Mouse (Mus musculus): Measurements from ENCODE around the gene Gm5134. TPM values are rescaled to one million over a fixed set of nuclear protein-coding genes. Genes with fewer than 3 reads are reported as not detected.
"Not testable (repeated sequence)": the region's sequence is repeated elsewhere in the genome, so short reads cannot be mapped to it uniquely, and the experiment has no call there.

Gm5134 gene
- polyA plus RNA-seq, 1 experiment from 2014 or later = not detected

DNA sequence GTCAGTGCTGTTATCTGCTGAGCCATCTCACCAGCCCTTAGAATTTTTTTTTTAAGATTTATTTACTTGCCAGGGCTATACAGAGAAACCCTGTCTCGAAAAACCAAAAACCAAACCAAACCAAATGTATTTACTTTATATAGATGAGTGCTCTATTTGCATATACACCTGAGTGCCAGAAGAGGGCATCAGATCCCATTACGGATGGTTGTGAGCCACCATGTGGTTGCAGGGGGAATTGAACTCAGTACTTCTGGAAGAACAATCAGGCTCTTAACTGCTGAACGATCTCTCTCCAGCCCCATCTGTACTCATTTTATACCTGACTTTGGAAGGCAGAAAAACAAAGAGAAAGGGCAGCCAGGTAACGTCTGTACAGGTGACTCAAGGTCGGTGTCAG is 20.9 kb downstream of the Gm5134 start:
- ATAC-seq (replicated peaks; ENCODE audit: low FRiP score) = no peak
- Histone ChIP-seq H3K36me3 (ENCODE audit: control insufficient read depth, insufficient read depth, low read length) (no peaks in the 10 kb centered on the region), H3K9me3 (ENCODE audit: control insufficient read depth, low read length) (no peaks in the 10 kb centered on the region), H3K27ac (ENCODE audit: low read depth, low read length) (no peak overlapping the region), H3K4me3 (ENCODE audit: low read depth, low read length) (no peak overlapping the region), H3K9ac (ENCODE audit: low read length) (no peak overlapping the region), H3K4me2 (ENCODE audit: low read depth, low read length, severe bottlenecking) (no peak overlapping the region), H3K27me3 (ENCODE audit: control insufficient read depth, insufficient read depth, low read length) (no peaks in the 10 kb centered on the region), H3K4me1 (replicated peaks; ENCODE audit: control insufficient read depth, insufficient read depth, low read length) (no peaks in the 10 kb centered on the region)
- WGBS = 77% methylated on average over 5 of the region's 5 CpGs
- DNase-seq (ENCODE audit: low spot score) = no peak

DNA sequence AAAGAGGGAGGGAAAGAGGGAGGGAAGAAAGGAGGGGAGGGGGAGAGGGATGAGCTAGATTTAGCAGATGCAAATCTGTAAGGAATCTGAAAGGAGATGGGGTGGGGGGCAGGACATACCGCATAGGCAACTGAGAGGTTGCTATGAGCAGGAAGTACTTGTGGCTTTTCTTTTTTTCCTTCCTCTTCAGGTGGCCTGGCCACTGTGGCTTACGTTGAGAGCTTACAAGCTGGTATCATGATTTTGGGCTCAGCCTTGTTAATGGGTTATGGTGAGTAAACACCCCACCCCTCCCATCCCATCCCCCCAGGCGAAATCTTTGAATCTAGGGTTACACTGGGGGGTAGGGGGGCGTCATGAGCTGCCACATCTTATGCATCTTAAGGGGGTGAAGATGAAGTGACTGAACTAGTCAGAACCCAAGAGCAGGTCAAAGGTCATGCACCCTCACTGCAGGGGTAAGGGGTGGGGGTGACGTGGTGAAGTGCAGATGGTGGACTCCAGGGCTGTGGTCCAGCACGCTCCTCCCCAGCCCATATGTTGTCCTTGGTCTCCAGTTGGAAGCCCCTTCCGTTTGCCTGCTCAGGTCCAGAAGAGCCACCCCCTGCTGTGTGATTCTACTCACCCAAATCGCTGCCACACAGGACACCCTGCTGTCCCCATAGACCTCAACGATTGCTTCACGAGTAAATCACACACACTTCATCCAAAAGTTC is 24.0 kb downstream of the Gm5134 start:
- Histone ChIP-seq H3K4me3 (ENCODE audit: low read depth, low read length) (no peak overlapping the region), H3K4me1 (replicated peaks; ENCODE audit: control insufficient read depth, insufficient read depth, low read length) (no peaks in the 10 kb centered on the region), H3K9me3 (ENCODE audit: control insufficient read depth, low read length) (no peaks in the 10 kb centered on the region), H3K4me2 (ENCODE audit: low read depth, low read length, severe bottlenecking) (no peak overlapping the region), H3K27ac (ENCODE audit: low read depth, low read length) (no peak overlapping the region), H3K36me3 (ENCODE audit: control insufficient read depth, insufficient read depth, low read length) (no peaks in the 10 kb centered on the region), H3K27me3 (ENCODE audit: control insufficient read depth, insufficient read depth, low read length) (no peaks in the 10 kb centered on the region), H3K9ac (ENCODE audit: low read length) (no peak overlapping the region)
- 49% methylated on average over 10 of the region's 10 CpGs for WGBS
- ATAC-seq (replicated peaks; ENCODE audit: low FRiP score) (no peak), DNase-seq (ENCODE audit: low spot score) (no peak)

DNA sequence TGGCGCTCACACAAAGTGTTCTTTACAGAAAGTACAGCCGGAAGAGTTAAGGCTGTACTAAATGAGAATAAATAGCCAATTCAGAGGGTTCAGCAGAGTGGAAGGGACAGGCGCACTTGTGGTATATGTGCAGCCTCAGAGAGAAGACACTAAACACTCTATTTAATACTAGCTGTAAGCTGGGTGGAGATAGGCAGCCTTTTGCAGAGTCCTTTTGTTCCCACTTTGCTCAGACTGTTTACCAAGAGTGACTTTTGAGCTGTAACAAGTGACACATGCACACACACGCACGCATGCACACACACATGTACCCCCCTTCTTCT is 24.5 kb downstream of the Gm5134 start:
- ATAC-seq (replicated peaks; ENCODE audit: low FRiP score) = no peak
- DNase-seq (ENCODE audit: low spot score) = no peak
- H3K4me3 ChIP-seq (ENCODE audit: low read depth, low read length) = no peak overlapping the region
- 77% methylated on average over 5 of the region's 5 CpGs for WGBS
- H3K4me1 ChIP-seq (replicated peaks; ENCODE audit: control insufficient read depth, insufficient read depth, low read length) = no peaks in the 10 kb centered on the region
- no peak overlapping the region for H3K9ac ChIP-seq (ENCODE audit: low read length)
- H3K27ac ChIP-seq (ENCODE audit: low read depth, low read length) = no peak overlapping the region
- no peaks in the 10 kb centered on the region for H3K9me3 ChIP-seq (ENCODE audit: control insufficient read depth, low read length)
- no peak overlapping the region for H3K4me2 ChIP-seq (ENCODE audit: low read depth, low read length, severe bottlenecking)
- H3K27me3 ChIP-seq (ENCODE audit: control insufficient read depth, insufficient read depth, low read length) = no peaks in the 10 kb centered on the region
- no peaks in the 10 kb centered on the region for H3K36me3 ChIP-seq (ENCODE audit: control insufficient read depth, insufficient read depth, low read length)

DNA sequence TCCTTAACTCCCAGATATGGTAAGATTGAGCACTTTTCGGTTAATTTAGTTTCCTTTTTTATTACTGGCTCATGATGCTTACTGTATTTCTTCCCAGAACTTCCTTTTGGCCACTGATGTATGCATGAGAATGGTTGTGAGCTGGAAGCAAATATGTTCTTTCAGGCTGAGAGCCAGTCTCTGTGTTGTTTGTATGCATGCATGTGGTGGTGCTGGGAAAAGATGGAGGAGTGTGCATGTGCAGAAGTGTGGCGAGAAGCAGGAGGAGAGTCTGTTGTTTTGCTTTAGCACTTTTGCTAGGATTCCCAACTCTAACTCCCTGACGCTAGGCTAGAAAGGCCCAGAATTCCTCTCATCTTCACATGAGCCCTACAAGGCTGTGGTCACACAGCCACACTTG is 25.1 kb downstream of the Gm5134 start:
- Histone ChIP-seq H3K9ac (ENCODE audit: low read length) (no peak overlapping the region), H3K9me3 (ENCODE audit: control insufficient read depth, low read length) (no peaks in the 10 kb centered on the region), H3K27ac (ENCODE audit: low read depth, low read length) (no peak overlapping the region), H3K4me2 (ENCODE audit: low read depth, low read length, severe bottlenecking) (no peak overlapping the region), H3K4me1 (replicated peaks; ENCODE audit: control insufficient read depth, insufficient read depth, low read length) (no peaks in the 10 kb centered on the region), H3K27me3 (ENCODE audit: control insufficient read depth, insufficient read depth, low read length) (no peaks in the 10 kb centered on the region), H3K4me3 (ENCODE audit: low read depth, low read length) (no peak overlapping the region), H3K36me3 (ENCODE audit: control insufficient read depth, insufficient read depth, low read length) (no peaks in the 10 kb centered on the region)
- DNase-seq (ENCODE audit: low spot score) (no peak), ATAC-seq (replicated peaks; ENCODE audit: low FRiP score) (no peak)
- WGBS = 89% methylated on average over 3 of the region's 3 CpGs

DNA sequence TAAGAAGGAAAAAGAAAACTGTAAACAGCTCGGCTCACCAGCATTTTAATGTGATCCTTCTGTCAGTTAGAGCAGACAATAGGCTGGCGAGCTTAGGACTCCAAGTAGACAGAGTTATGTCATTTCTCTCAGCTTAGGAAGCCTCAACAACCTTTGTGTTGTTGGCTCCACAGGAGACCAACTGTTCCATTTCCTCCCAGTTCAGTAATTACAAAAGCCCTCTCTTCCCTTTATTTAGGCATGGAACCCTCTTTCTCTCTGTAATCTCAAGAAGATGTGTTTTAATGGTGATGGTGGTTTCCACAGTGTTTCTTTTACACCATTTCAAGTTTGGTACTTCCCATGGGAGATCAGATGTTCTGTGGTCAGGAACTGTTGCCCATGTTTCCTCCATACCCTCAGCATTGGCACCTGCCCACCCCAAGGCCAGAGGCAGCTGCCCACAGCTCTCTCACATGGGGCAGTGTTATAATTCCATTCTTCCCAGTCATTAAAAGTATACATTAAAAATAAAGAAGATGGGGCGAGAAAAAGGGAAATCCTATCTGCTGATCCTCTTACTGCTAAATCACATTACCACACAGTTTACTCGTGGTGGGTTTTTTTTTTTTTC is 36.2 kb downstream of the Gm5134 start:
- no peak overlapping the region for H3K4me2 ChIP-seq (ENCODE audit: low read depth, low read length, severe bottlenecking)
- no peak overlapping the region for H3K27ac ChIP-seq (ENCODE audit: low read depth, low read length)
- H3K36me3 ChIP-seq (ENCODE audit: control insufficient read depth, insufficient read depth, low read length) = no peaks in the 10 kb centered on the region
- no peak overlapping the region for H3K9ac ChIP-seq (ENCODE audit: low read length)
- no peaks in the 10 kb centered on the region for H3K4me1 ChIP-seq (replicated peaks; ENCODE audit: control insufficient read depth, insufficient read depth, low read length)
- no peak for ATAC-seq (replicated peaks; ENCODE audit: low FRiP score)
- no peaks in the 10 kb centered on the region for H3K27me3 ChIP-seq (ENCODE audit: control insufficient read depth, insufficient read depth, low read length)
- no peaks in the 10 kb centered on the region for H3K9me3 ChIP-seq (ENCODE audit: control insufficient read depth, low read length)
- no peak for DNase-seq (ENCODE audit: low spot score)
- WGBS = 66% methylated on average over 4 of the region's 4 CpGs
- H3K4me3 ChIP-seq (ENCODE audit: low read depth, low read length) = no peak overlapping the region

DNA sequence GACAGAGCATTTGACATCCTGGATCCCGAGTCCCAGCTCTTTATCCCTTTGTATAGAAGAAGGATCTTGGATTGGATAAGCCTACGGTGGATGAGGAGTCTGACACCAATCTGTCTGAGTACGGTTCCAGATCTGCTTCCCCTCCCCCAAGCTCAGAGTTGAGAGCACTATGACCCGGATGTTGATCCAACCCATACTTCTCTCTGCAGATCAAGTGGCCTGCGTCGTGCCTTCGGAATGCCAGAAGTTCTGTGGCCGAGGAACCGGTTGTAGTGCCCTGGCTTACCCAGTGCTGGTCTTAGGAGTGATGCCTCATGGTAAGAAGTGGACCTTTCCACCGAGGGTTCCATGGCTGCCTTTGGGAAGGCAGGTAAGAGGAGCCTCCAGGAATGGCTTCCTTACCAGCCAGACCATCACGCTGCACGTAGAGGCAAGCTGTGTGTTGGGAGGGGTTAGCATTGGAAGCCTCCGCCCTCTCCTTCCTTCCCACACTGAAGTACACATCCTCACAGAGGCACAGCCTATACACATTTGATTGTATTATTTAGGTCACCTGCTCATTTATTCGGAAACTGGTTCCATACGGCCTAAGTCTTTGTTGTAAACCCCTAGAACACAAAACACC is 39.4 kb downstream of the Gm5134 start:
- WGBS = 93% methylated on average over 15 of the region's 15 CpGs
- Histone ChIP-seq H3K27ac (ENCODE audit: low read depth, low read length) (no peak overlapping the region), H3K4me1 (replicated peaks; ENCODE audit: control insufficient read depth, insufficient read depth, low read length) (no peaks in the 10 kb centered on the region), H3K9ac (ENCODE audit: low read length) (no peak overlapping the region), H3K36me3 (ENCODE audit: control insufficient read depth, insufficient read depth, low read length) (no peaks in the 10 kb centered on the region), H3K27me3 (ENCODE audit: control insufficient read depth, insufficient read depth, low read length) (no peaks in the 10 kb centered on the region), H3K4me3 (ENCODE audit: low read depth, low read length) (no peak overlapping the region), H3K4me2 (ENCODE audit: low read depth, low read length, severe bottlenecking) (no peak overlapping the region), H3K9me3 (ENCODE audit: control insufficient read depth, low read length) (no peaks in the 10 kb centered on the region)
- ATAC-seq (replicated peaks; ENCODE audit: low FRiP score) (no peak), DNase-seq (ENCODE audit: low spot score) (no peak)

DNA sequence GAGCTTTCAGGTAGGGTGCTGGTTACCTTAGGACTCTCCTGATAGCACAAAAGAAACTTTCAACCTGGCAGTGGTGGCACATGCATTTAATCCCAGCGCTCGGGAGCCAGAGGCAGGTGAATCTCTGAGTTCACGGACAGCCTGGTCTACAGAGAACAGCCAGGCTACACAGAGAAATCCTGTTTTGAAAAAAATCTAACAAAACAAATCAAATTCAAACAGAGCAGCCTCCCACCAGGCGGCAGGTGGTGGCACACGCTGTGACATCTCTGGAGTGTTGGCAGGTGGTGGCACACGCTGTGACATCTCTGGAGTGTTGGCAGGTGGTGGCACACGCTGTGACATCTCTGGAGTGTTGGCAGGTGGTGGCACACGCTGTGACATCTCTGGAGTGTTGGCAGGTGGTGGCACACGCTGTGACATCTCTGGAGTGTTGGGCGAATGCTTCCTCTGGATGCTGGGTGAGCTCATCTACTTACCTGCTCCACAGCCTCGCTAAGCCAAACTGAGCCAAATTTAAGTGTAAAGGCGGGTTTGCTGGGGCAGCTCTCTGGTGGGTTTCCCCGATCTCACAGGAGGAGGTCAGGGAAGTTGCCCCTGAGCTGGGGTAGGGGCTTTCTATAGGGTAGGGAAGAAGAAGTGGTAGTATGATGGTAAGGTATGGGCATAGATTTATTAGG is 40.4 kb downstream of the Gm5134 start:
- H3K4me1 ChIP-seq (replicated peaks; ENCODE audit: control insufficient read depth, insufficient read depth, low read length); H3K9me3 ChIP-seq (ENCODE audit: control insufficient read depth, low read length); H3K4me3 ChIP-seq (ENCODE audit: low read depth, low read length); DNase-seq (ENCODE audit: low spot score); H3K9ac ChIP-seq (ENCODE audit: low read length); H3K4me2 ChIP-seq (ENCODE audit: low read depth, low read length, severe bottlenecking); H3K36me3 ChIP-seq (ENCODE audit: control insufficient read depth, insufficient read depth, low read length); H3K27me3 ChIP-seq (ENCODE audit: control insufficient read depth, insufficient read depth, low read length); ATAC-seq (replicated peaks; ENCODE audit: low FRiP score); H3K27ac ChIP-seq (ENCODE audit: low read depth, low read length): not testable (repeated sequence)
- WGBS = 85% methylated on average over 12 of the region's 13 CpGs

DNA sequence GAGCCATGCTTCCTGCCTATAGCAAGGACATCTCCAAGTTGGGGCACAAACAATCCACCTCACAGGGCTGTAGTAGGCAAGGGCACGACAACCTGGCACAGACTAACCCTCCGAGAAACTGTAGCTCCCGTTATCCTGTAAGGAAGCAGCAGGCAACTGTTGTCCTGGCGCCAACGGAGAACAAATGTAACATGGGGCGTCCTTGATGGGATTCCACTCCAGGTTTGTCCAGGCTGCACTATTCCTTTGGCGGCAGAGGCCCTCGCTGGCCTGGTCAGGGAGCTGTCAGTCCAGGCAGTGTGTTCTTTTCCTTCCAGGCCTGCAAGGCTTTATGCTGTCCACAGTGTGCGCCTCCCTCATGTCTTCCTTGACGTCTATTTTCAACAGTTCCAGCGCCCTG is 41.1 kb downstream of the Gm5134 start:
- no peaks in the 10 kb centered on the region for H3K27me3 ChIP-seq (ENCODE audit: control insufficient read depth, insufficient read depth, low read length)
- DNase-seq (ENCODE audit: low spot score) (no peak), ATAC-seq (replicated peaks; ENCODE audit: low FRiP score) (no peak)
- no peak overlapping the region for H3K4me3 ChIP-seq (ENCODE audit: low read depth, low read length)
- H3K9ac ChIP-seq (ENCODE audit: low read length) = no peak overlapping the region
- 89% methylated on average over 11 of the region's 11 CpGs for WGBS
- no peaks in the 10 kb centered on the region for H3K36me3 ChIP-seq (ENCODE audit: control insufficient read depth, insufficient read depth, low read length)
- no peaks in the 10 kb centered on the region for H3K4me1 ChIP-seq (replicated peaks; ENCODE audit: control insufficient read depth, insufficient read depth, low read length)
- H3K27ac ChIP-seq (ENCODE audit: low read depth, low read length) = no peak overlapping the region
- H3K4me2 ChIP-seq (ENCODE audit: low read depth, low read length, severe bottlenecking) = no peak overlapping the region
- no peaks in the 10 kb centered on the region for H3K9me3 ChIP-seq (ENCODE audit: control insufficient read depth, low read length)
